Mouse (Mus musculus): Measurements from ENCODE around the gene Emilin2.

Gene Emilin2

GRCm38 (mm10) chr17:71235229-71235958 is 76.4 kb downstream of the Emilin2 start:
- in situ Hi-C loops (cut with MboI; ENCODE audit: low sequenced_read_pairs): no loop called here

GRCm38 (mm10) chr17:71234041-71234594 is 77.7 kb downstream of the Emilin2 start:
- in situ Hi-C loops (cut with MboI; ENCODE audit: low sequenced_read_pairs): no loop called here

GRCm38 (mm10) chr17:71233210-71233609 is 78.6 kb downstream of the Emilin2 start:
- in situ Hi-C loops (cut with MboI; ENCODE audit: low sequenced_read_pairs): no loop called here

- in situ Hi-C loops (cut with MboI; ENCODE audit: low sequenced_read_pairs): no loop called here
These were observed 79.8 kb downstream of the Emilin2 start for GRCm38 (mm10) chr17:71231998-71232397.

GRCm38 (mm10) chr17:71230108-71230709 is 81.6 kb downstream of the Emilin2 start:
- in situ Hi-C loops (cut with MboI; ENCODE audit: low sequenced_read_pairs): no loop called here

- in situ Hi-C loops (cut with MboI; ENCODE audit: low sequenced_read_pairs): no loop called here
These were observed 83.1 kb downstream of the Emilin2 start for GRCm38 (mm10) chr17:71228651-71229050.

- in situ Hi-C loops (cut with MboI; ENCODE audit: low sequenced_read_pairs): no loop called here
These were observed 84.5 kb downstream of the Emilin2 start for GRCm38 (mm10) chr17:71227128-71227895.

GRCm38 (mm10) chr17:71225091-71225490 is 86.7 kb downstream of the Emilin2 start:
- in situ Hi-C loops (cut with MboI; ENCODE audit: low sequenced_read_pairs): no loop called here

GRCm38 (mm10) chr17:71224521-71224920 is 87.3 kb downstream of the Emilin2 start:
- in situ Hi-C loops (cut with MboI; ENCODE audit: low sequenced_read_pairs): no loop called here

GRCm38 (mm10) chr17:71223676-71224075 is 88.1 kb downstream of the Emilin2 start:
- in situ Hi-C loops (cut with MboI; ENCODE audit: low sequenced_read_pairs): no loop called here

- in situ Hi-C loops (cut with MboI; ENCODE audit: low sequenced_read_pairs): no loop called here
These were observed 90.4 kb downstream of the Emilin2 start for GRCm38 (mm10) chr17:71221383-71221782.

GRCm38 (mm10) chr17:71217111-71217685 is 94.6 kb downstream of the Emilin2 start:
- in situ Hi-C loops (cut with MboI; ENCODE audit: low sequenced_read_pairs): no loop called here

- in situ Hi-C loops (cut with MboI; ENCODE audit: low sequenced_read_pairs): no loop called here
These were observed 95.5 kb downstream of the Emilin2 start for GRCm38 (mm10) chr17:71216263-71216662.

GRCm38 (mm10) chr17:71215241-71215839 is 96.4 kb downstream of the Emilin2 start:
- in situ Hi-C loops (cut with MboI; ENCODE audit: low sequenced_read_pairs): no loop called here

- in situ Hi-C loops (cut with MboI; ENCODE audit: low sequenced_read_pairs): no loop called here
These were observed 97.1 kb downstream of the Emilin2 start for GRCm38 (mm10) chr17:71214514-71215240.

- in situ Hi-C loops (cut with MboI; ENCODE audit: low sequenced_read_pairs): no loop called here
These were observed 98.1 kb downstream of the Emilin2 start for GRCm38 (mm10) chr17:71213666-71214065.

GRCm38 (mm10) chr17:71211962-71212646 is 99.7 kb downstream of the Emilin2 start:
- in situ Hi-C loops (cut with MboI; ENCODE audit: low sequenced_read_pairs): no loop called here

- in situ Hi-C loops (cut with MboI; ENCODE audit: low sequenced_read_pairs): no loop called here
These were observed 101.8 kb downstream of the Emilin2 start for GRCm38 (mm10) chr17:71209936-71210335.

- in situ Hi-C loops (cut with MboI; ENCODE audit: low sequenced_read_pairs): no loop called here
These were observed 102.9 kb downstream of the Emilin2 start for GRCm38 (mm10) chr17:71208921-71209320.
